Mouse (Mus musculus) embryonic stem cell, embryonic (primary cell): Measurements from ENCODE around the gene Klhl10.

ENCODE experiments used
- CTCF ChIA-PET, 4 experiments: fragments of 300-600 bp in 2 of 4; fragments of 350-600 bp in 2 of 4; sonication (Branson Sonifier 250); formaldehyde crosslinking; loops; one replicate each; lab custom pipeline; 2022; ENCODE audit warnings: inconsistent platforms in 2 of 4; lab: Charles Lee
- POLR2A ChIA-PET, 4 experiments: fragments of 300-600 bp in 2 of 4; fragments of 350-600 bp in 2 of 4; sonication (Branson Sonifier 250); formaldehyde crosslinking; loops; one replicate each; lab custom pipeline; 2022; ENCODE audit warnings: antibody characterized with exemption in 4 of 4, inconsistent platforms in 1 of 4; lab: Charles Lee

Gene Klhl10

DNA sequence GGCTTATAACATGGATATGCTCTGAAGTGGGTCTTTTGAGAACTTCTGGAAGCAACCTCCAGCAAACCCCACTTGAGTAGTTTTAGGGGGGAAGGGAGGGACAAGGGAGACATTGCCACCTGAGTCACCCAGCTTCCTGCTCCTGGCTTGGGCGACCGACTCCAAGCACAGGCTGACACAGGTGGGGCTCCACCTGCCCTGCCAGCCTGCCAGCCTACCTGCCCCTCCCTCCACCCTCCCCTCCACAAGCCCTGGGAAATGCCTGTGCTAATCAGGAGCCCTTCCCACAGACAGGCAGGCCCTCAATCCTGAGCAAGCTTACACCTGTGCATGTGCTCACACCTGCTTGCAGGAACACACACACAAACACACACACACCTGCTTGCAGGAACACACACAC is 39.0 kb upstream of the Klhl10 start:
- ChIA-PET POLR2A (interaction anchor here in 2 of 4 experiments (0.9 to 3.6 kb wide), 9 partner anchors 8 to 216 kb away, joined by 3 to 15 read pairs (median 4); partner anchors contain the start of genes Acly (in 1 of the 2) and Eif1 (in 1 of the 2)), CTCF (interaction anchor here in 2 of 4 experiments (1.0 to 1.1 kb wide), 2 partner anchors 9 to 11 kb away, joined by 3 read pairs; no protein-coding TSS in a partner anchor)

DNA sequence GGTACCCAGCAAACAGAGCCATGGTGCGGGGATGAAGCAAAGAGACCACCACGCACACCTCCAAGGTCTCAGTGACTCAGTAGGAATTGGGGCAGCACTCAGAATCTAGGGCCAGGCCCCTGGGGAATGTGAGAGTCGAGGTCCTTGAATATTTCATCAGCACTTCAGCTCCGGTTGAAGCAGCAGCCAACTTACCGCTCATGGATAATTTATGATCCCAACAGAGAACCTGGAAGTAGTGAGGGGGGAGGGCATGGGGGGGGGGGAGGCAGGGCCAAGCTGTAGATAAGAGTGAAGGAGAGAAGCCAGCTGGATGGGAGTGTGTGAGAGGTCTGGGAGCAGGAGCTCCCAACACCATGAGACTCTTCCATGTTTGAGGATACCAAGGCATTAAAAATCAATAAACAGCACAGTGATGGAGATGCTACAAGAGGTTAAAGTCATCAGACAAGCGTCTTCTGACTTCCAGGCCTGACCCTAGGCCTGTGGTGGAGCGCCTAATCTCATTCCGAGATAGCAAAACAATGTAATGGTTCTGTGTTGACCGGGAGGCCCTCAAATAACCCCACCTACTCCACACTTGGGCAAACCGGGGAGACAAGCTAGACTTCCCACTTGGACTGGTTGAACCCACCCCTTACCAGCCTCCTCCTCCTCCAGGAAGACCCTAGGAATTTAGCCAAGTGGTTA is 38.1 kb upstream of the Klhl10 start:
- ChIA-PET CTCF (interaction anchor here in 1 of 4 experiments (1.3 kb wide), 1 partner anchor 9 kb away, joined by 3 read pairs; no protein-coding TSS in a partner anchor), POLR2A (interaction anchor here in 2 of 4 experiments (0.5 to 2.5 kb wide), 5 partner anchors 12 to 102 kb away, joined by 3 to 6 read pairs (median 3); partner anchors contain the start of gene Fkbp10 (in 1 of the 2))

DNA sequence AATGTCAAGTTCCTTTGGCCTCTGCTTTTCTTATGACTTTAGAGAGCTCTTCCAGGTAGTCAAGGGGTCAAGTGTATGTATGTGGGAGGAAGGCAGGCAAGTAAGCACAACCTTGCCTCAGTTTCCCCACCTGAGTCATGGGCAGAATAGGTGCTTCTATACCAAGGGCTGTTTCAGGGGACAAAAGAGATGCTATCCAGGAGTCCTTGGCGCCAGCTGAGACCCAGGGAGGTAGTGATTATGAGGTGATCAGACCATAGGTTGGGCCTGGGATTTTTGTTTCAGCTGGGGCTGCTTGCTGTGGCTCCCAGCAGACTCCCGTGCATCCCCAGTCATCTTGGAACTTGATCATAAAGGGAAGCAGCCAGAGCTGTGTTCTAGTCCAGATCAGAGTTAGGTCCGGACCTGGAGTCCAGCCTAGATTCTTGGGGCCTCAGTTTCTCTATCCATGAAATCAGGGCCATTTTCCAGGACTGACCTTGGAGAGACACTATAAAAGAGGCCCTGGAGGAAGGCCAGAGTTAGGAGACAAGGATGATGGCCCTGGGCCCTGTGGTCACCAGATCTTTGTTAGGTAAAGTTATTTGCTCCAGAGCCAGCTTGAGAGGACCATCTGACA is 37.2 kb upstream of the Klhl10 start:
- ChIA-PET POLR2A (interaction anchor here in 2 of 4 experiments (0.7 to 2.5 kb wide), 3 partner anchors 14 to 82 kb away, joined by 3 to 6 read pairs (median 4); no protein-coding TSS in a partner anchor), CTCF (interaction anchor here in 1 of 4 experiments (1.3 kb wide), 1 partner anchor 10 kb away, joined by 3 read pairs; no protein-coding TSS in a partner anchor)

DNA sequence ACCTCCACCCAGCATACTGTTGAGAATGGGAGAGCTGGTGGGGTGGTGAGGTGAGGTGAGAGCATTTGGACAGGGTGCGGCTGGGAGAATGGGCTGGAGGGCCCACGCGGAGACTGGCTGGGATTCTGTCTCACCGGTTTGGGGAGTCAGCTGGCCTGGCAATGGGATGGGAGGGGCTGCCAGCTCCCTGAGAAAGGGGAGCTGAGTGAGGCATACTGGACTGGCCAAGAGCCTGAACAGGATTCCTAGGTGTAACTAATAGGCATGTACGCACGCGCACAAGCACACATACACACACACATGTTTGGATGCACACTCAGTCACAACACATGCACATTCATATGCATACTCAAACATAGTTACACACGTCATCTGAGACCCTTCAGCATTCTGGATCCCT is 35.4 kb upstream of the Klhl10 start:
- ChIA-PET POLR2A (interaction anchor here in 3 of 4 experiments (0.5 to 5.1 kb wide), 11 partner anchors 9 to 86 kb away, joined by 3 to 48 read pairs (median 4); partner anchors contain the start of gene Jup (in 3 of the 3)), CTCF (interaction anchor here in 1 of 4 experiments (0.7 to 1.5 kb wide), 2 partner anchors 8 to 11 kb away, joined by 3 read pairs; partner anchors contain the start of gene P3h4)

DNA sequence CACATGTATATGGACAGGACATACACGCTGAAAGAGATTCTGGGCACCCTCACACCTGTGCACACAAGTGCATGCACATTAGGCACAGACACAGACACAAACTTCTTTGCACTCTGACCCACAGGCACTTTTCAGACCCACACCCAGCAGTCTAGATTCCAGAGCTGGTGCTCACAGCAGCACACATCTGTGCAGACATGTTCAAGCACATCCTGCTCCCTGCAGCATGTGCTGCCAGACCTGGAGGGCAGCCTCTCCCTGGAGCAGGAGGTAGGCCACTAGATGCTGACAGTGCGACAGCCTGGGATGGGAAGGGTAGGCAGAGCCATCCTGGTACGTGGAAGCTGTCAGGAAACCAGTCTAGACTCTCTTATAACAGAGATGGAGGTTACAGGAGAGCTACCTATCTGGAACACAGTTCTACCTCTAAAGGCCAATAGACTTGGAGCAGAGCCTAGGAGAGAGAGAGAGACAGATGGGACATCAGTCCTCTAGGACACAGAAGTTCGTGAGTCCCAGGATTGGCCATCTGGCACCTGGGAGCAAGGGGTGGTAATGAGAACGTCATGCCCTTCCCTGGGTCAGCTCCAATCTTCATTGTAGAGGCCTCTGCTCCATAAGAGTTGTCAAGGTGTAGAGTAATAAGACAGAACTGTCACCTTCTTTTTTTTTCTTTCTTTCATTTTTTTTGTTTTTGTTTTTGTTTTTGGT is 34.6 kb upstream of the Klhl10 start:
- ChIA-PET POLR2A (interaction anchor here (0.8 to 5.1 kb wide), 19 partner anchors 10 to 120 kb away, joined by 3 to 48 read pairs (median 7); partner anchors contain the start of genes Jup (in 3 of the 4), Hap1 (in 2 of the 4), Acly (in 1 of the 4) and Eif1 (in 1 of the 4)), CTCF (interaction anchor here in 3 of 4 experiments (0.8 to 2.9 kb wide), 13 partner anchors 10 to 305 kb away, joined by 3 to 29 read pairs (median 5); partner anchors contain the start of genes Jup (in 1 of the 3) and Kat2a (in 1 of the 3))

DNA sequence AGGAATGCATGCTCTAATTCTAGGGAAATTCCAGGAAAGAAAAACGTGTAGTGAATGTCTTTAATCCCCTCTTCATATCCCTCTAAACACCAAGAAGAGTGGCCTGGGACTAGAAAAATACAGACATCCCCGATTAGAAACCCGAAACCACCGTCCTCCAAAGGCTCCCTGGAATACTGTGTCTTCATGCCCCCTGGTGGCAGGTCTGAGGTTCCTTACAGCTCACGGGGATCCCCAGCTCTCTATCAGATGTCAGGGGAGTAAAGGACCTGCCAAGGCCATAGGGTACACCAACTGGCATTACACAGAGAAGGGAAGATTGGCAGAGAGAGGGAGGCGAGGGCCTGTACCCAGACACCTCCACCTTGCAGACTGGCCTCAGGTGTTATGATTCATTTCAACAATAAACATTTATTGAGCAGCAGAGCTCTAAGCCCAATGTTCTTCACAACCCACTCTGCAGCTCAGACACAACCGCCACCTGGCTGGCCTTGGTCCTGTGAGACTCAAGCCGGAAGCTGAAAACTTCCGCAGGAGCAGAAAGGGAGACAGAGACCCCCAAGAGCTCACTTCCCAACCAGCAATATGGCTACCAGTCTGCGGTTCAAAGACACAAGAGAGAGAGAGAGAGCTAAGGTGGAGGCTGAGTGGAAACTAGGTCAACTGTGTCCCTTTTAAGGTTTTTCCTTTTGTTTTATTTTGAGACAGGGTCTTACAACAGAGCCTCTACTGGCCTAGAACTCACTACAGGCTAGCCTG is 33.5 kb upstream of the Klhl10 start:
- ChIA-PET CTCF (interaction anchor here (0.6 to 2.9 kb wide), 57 partner anchors 8 to 547 kb away, joined by 3 to 29 read pairs (median 4); partner anchors contain the start of genes Jup (in 2 of the 4), Acly (in 1 of the 4), Kat2a (in 1 of the 4) and Klhl10 (in 1 of the 4)), POLR2A (interaction anchor here (0.7 to 5.1 kb wide), 46 partner anchors 8 to 119 kb away, joined by 3 to 48 read pairs (median 5); partner anchors contain the start of genes Jup (in 4 of the 4), Acly (in 2 of the 4), Eif1 (in 2 of the 4) and Hap1 (in 2 of the 4))

DNA sequence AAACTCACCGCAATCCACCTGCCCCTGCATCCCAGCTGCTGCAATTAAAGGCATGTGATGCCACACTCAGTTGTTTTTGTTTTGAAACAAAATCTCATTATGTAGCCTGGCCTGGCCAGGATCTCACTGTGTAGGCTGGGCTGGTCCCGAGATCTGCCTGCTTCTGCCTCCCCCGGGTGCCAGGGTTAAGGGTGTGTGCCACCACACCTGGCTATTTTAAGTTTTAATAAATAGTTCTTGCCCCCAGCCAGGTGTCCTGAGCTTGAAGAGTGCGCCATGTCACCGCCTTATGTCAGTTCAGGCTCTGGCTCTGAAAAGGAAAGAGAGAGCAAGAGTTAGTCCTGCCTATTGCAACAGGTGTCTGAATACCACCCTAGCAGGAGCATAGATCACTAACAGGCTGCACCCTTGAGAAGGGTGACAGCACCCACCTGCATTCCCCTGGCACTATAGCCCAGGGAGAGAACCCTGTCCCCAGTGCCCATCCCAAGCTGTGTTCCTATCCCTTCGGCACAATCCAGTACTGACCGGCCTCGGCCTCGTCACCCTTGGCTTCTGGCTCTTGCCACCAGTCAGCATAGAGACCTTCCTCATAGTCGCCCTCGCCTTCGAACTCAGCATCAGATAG is 32.8 kb upstream of the Klhl10 start:
- ChIA-PET POLR2A (interaction anchor here (0.9 to 5.1 kb wide), 29 partner anchors 9 to 119 kb away, joined by 3 to 48 read pairs (median 6); partner anchors contain the start of genes Jup (in 3 of the 4), Eif1 (in 2 of the 4), Acly (in 1 of the 4) and Hap1 (in 1 of the 4)), CTCF (interaction anchor here (0.6 to 2.9 kb wide), 33 partner anchors 8 to 546 kb away, joined by 3 to 29 read pairs (median 5); partner anchors contain the start of genes Jup (in 2 of the 4) and Klhl11 (in 1 of the 4))

DNA sequence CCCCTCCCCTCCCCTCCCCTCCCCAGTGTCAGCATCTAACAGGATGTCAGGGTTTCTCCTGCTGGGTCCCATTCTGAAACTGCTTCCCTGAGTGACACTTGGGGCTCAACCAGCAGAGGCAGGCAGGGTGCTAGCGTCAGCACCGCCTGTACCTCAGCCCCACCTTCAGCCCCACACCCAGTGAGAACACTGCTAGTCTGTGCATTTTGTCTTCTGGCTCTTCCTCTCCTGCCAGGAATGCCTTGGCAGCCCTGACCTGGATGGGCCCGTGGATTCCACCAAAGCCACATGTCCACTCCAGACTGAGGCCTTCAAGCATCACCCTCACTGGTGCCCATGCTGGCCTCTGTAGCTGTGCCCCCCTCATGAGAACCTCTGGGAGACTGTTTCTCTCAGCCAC is 32.0 kb upstream of the Klhl10 start:
- ChIA-PET CTCF (interaction anchor here in 2 of 4 experiments (0.6 to 2.9 kb wide), 3 partner anchors 9 to 16 kb away, joined by 3 to 18 read pairs (median 4); partner anchors contain the start of gene Jup (in 1 of the 2)), POLR2A (interaction anchor here in 1 of 4 experiments (1.4 to 5.1 kb wide), 3 partner anchors 8 to 13 kb away, joined by 4 to 48 read pairs (median 4); partner anchors contain the start of gene Jup)

DNA sequence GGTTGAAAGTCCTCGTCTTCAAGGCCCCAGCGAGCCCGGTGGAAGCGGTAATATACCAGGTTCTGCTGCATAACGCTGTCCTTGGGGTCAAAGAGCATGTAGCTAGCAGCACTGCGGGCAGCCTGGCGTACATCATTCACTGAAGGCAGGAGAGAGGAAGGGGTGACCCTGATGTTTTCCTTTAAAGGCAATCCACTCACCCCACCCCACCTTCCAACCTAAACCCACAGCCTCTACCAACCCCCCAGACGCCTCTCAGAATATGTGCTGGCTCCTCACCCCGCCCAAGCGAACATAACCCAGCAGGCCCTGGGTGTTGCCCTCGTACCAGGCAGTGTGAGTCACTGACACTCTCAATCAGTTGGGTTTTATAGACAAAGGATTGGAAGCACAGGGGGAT is 30.0 kb upstream of the Klhl10 start:
- ChIA-PET CTCF (interaction anchor here in 1 of 4 experiments (0.6 kb wide), 1 partner anchor 14 kb away, joined by 3 read pairs; the partner anchor contains the start of gene Jup), POLR2A (interaction anchor here (0.7 to 6.7 kb wide), 8 partner anchors 14 to 91 kb away, joined by 3 to 81 read pairs (median 5); partner anchors contain the start of genes Eif1 (in 1 of the 4) and Jup (in 1 of the 4))

DNA sequence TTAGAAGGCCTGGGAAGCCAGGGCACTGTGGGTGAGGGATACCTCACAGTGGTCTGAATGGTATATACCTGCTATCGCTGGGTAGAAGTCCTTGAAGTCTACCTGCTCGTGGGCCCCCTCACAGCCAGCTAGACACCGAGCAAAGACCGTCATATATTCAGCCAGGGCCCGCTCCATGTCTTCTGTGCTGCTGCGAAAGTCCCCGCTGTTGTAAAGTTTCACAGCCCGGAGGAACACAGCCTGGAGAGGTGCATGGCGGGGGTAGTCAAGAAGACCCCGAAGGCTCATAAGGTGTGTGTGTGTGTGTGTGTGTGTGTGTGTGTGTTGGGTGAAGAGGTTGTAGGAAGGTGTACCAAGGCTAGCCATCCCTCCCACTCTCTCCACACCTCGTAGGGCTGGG is 28.2 kb upstream of the Klhl10 start:
- POLR2A ChIA-PET = interaction anchor here (0.6 to 6.7 kb wide), 32 partner anchors 10 to 1683 kb away, joined by 3 to 81 read pairs (median 6); partner anchors contain the start of genes Jup (in 3 of the 4), Acly (in 2 of the 4), Eif1 (in 2 of the 4) and Klhl11 (in 2 of the 4)
- CTCF ChIA-PET = interaction anchor here in 2 of 4 experiments (0.7 to 2.1 kb wide), 13 partner anchors 12 to 175 kb away, joined by 3 to 10 read pairs (median 4); partner anchors contain the start of gene Jup (in 2 of the 2)

DNA sequence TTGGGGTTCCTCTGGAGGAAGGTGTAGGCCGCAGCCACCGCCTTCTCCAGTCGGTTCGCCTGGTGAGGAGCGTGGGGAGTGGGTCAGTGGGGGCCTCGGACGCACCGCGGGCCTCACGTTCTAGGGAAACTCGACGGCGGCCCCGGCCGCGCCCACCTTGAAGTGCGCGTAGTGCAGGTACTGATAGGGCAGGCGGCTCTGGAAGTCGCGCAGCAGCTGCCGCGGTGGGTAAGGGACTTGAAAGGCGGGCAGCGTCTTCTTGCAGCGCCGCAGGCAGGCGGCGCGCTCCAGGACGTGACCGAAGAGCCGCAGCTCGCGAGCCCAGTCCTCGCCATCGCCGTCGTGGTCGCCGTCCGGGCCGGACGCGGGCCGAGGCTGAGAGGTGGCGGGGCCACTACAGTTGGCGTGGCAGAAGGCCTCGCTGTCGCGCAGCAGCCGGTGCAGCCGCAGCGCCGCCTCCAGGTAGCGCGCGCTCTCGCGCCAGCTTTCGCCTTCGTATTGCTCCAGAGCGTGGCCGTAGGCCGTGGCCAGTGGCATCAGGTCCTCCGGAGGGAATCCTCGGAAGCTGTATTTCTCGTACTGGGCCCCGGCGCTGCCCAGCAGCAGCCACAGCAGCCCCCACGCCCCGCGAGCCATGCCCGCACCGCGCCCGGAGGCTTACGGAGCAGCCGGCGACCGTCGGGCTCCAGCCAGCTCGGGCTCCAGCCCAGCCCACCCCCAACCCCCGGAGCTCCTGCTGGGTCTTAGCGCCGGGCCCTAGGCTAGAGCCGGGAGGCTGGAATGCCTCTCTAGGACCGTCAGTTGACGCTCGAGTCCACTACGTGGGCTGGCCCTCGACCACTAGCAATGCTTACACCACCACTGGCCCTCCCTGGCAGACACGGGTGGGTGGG is 27.4 kb upstream of the Klhl10 start, which contains the start of gene P3h4:
P3h4 (minus strand) TSS at position 816 of the 893 bp plus-strand sequence.
- ChIA-PET POLR2A (interaction anchor here (0.5 to 6.7 kb wide), 53 partner anchors 9 to 1682 kb away, joined by 3 to 81 read pairs (median 4); partner anchors contain the start of genes Eif1 (in 3 of the 4), Jup (in 3 of the 4), Acly (in 2 of the 4) and Klhl11 (in 2 of the 4)), CTCF (interaction anchor here (0.7 to 2.1 kb wide), 26 partner anchors 8 to 820 kb away, joined by 3 to 10 read pairs (median 4); partner anchors contain the start of gene Jup (in 3 of the 4))

DNA sequence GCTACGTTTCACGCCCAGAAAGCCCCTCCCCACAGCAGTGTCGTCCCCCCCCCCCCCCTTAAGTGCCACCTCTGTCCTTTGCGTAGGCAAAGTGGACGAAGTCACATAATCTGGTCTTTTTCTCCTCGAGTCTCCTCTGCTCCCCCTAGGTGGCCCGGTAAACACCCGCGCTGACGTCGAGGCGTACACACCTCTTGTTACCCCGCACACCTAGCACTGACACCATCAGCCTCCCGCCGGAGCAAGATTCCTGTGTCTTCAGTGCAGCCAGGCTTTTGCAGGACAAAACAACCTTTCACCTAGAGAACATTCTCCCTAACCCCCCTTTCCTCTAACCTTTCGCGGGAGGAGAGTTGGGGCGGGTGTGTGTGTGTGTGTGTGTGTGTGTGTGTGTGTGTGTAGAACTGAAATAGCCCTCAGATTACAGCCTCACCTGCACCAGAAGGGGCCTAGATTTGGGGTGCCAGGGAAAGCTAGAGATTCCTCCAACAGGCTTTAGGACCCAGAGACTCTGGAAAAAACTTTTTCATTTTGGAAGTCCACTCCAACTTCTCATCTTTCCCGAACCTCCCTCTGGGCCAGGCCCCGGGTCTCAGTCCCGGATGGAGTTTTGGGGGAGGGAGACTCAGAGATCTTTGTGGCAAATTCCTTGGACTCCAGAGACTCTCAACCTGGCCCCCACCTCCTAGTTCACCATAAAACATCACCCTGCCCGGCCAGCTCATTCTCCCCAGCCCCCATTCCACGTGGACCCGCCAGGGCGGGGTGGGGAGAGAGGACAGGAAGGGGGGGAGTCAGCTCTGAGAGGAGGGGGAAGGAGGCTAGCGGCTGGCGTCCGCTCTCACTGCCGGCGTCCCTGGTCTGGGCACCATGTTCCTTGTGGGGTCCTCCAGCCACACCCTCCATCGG is 26.5 kb upstream of the Klhl10 start, which contains the start of gene Fkbp10:
Fkbp10 (plus strand) TSS at position 784 of the 909 bp plus-strand sequence.
- CTCF ChIA-PET = interaction anchor here (0.6 to 2.1 kb wide), 25 partner anchors 9 to 1027 kb away, joined by 3 to 12 read pairs (median 4); partner anchors contain the start of genes Jup (in 3 of the 4), Dnajc7 (in 1 of the 4), Klhl11 (in 1 of the 4) and Rpl27 (in 1 of the 4)
- POLR2A ChIA-PET = interaction anchor here (0.6 to 6.7 kb wide), 39 partner anchors 12 to 681 kb away, joined by 3 to 81 read pairs (median 4); partner anchors contain the start of genes Eif1 (in 3 of the 4), Jup (in 3 of the 4), Klhl11 (in 2 of the 4) and Acly (in 1 of the 4)

DNA sequence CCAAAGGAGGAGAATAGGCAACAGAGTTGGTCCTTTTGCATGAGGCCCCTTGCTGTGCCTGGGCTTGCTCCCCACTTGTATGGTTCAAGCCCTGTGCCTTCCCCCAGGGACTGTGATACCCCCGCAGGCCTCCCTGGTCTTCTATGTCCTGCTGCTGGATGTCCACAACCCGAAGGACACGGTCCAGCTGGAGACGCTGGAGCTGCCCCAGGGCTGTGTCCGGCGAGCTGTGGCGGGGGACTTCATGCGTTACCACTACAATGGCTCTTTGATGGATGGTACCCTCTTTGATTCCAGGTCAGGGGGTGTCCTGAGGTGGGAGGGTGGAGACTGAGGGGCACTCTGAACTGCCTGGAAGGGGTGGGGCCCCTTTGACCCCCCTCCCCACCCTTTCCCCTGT is 20.2 kb upstream of the Klhl10 start:
- CTCF ChIA-PET = interaction anchor here in 3 of 4 experiments (1.0 to 1.4 kb wide), 3 partner anchors 13 to 225 kb away, joined by 3 to 4 read pairs (median 3); no protein-coding TSS in a partner anchor
- POLR2A ChIA-PET = interaction anchor here in 3 of 4 experiments (0.8 to 4.9 kb wide), 15 partner anchors 8 to 106 kb away, joined by 3 to 20 read pairs (median 5); partner anchors contain the start of genes Eif1 (in 2 of the 3), Jup (in 2 of the 3), Acly (in 1 of the 3) and Klhl11 (in 1 of the 3)
